Mouse (Mus musculus): Measurements from ENCODE around the gene Klhl26. TPM values are rescaled to one million over a fixed set of nuclear protein-coding genes. Genes with fewer than 3 reads are reported as not detected.

Gene Klhl26
- polyA plus RNA-seq, 1 experiment from 2014 or later: 9.3 TPM

DNA sequence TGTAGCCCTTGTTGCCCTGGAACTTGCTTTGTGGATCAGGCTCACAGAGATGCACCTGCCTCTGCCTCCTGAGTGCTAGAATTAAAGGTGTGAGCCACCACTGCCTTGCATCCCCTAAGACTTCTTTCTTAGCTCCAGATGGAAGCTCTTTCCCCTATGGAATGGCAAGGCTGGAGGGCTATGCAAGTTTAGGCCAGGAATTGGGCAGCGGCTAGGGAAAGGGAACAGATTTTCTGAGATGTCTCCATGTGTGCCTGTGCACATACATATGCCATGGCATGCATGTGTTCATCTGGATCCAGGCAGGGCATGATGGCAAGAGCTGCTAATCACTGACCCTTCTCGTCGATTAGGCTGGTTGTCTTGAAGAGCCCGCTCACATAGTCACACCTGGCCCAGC, 11.1 kb downstream of the Klhl26 start:
- Histone ChIP-seq H3K9me3 (ENCODE audit: control insufficient read depth) (no peaks in the 10 kb centered on the region), H3K36me3 (ENCODE audit: control insufficient read depth, insufficient read depth) (peaks cover 7% of the 10 kb centered on the region; the same call in 1 of the 2 replicates), H3K4me3 (ENCODE audit: low read depth, low read length) (no peak overlapping the region), H3K27me3 (replicated peaks; ENCODE audit: control insufficient read depth, insufficient read depth, low read length) (no peaks in the 10 kb centered on the region), H3K27ac (ENCODE audit: low read depth, low read length) (no peak overlapping the region), H3K4me2 (replicated peaks; ENCODE audit: low read depth) (no peak overlapping the region), H3K9ac (ENCODE audit: low read depth, low read length) (no peak overlapping the region), H3K4me1 (replicated peaks; ENCODE audit: control insufficient read depth, insufficient read depth, low read length) (peaks cover 5% of the 10 kb centered on the region)
- WGBS: over 99% methylated on average over 4 of the region's 4 CpGs
- no peak for ATAC-seq
- TF ChIP-seq CTCF (IDR thresholded peaks at IDR 0.05; ENCODE audit: low read depth): no peak

DNA sequence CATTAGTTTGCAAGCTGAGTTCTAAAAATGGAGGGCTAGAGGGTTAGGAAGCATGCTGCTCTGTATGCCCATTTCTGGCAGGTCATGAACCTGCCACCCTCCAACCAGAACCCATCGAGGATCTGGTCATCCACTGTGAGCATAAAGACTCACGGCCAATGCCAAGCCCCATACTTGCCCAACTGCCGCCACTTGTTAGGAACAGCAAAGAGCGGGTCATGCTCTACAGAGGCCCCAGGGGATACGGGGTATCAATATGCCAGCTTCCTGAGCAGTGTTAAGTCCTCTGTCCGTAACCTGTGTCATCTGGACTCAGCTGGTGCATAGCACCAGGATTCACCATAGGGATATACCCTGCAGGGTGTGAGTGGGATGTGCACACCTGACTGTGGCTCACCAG, 12.6 kb downstream of the Klhl26 start:
- WGBS: 91% methylated on average over 6 of the region's 6 CpGs
- H3K4me2 ChIP-seq (replicated peaks; ENCODE audit: low read depth): no peak overlapping the region
- H3K4me1 ChIP-seq (replicated peaks; ENCODE audit: control insufficient read depth, insufficient read depth, low read length): no peaks in the 10 kb centered on the region
- H3K9ac ChIP-seq (ENCODE audit: low read depth, low read length): no peak overlapping the region
- no peak for ATAC-seq
- H3K27ac ChIP-seq (ENCODE audit: low read depth, low read length): no peak overlapping the region
- H3K27me3 ChIP-seq (replicated peaks; ENCODE audit: control insufficient read depth, insufficient read depth, low read length): no peaks in the 10 kb centered on the region
- no peak for TF ChIP-seq CTCF (IDR thresholded peaks at IDR 0.05; ENCODE audit: low read depth)
- no peaks in the 10 kb centered on the region for H3K9me3 ChIP-seq (ENCODE audit: control insufficient read depth)
- H3K4me3 ChIP-seq (ENCODE audit: low read depth, low read length): no peak overlapping the region
- H3K36me3 ChIP-seq (ENCODE audit: control insufficient read depth, insufficient read depth): peaks cover 7% of the 10 kb centered on the region; the same call in 1 of the 2 replicates

DNA sequence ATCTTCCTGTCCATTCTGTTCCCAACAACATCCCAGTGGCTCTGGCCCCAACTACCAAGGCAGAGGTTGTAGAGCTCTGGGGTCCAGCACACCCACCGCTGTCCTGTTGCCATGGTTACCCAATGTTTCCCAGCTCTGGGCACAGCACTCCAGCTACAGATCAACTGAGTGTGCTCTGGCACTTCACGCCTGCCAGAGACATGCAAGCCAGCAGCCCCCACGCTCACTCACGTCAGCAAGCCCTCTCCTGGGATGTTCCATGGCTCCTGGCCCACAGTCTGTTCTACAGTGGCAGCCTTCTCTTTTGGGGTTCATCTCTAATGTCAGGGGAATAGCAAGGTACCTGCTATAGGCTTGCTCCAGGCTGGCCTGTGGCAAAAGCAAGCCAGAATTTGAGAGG, 13.5 kb downstream of the Klhl26 start:
- H3K27me3 ChIP-seq (replicated peaks; ENCODE audit: control insufficient read depth, insufficient read depth, low read length): no peaks in the 10 kb centered on the region
- H3K4me1 ChIP-seq (replicated peaks; ENCODE audit: control insufficient read depth, insufficient read depth, low read length): no peaks in the 10 kb centered on the region
- no peak overlapping the region for H3K4me2 ChIP-seq (replicated peaks; ENCODE audit: low read depth)
- H3K4me3 ChIP-seq (ENCODE audit: low read depth, low read length): no peak overlapping the region
- no peaks in the 10 kb centered on the region for H3K9me3 ChIP-seq (ENCODE audit: control insufficient read depth)
- TF ChIP-seq CTCF (IDR thresholded peaks at IDR 0.05; ENCODE audit: low read depth): no peak
- no peak for ATAC-seq
- WGBS: 86% methylated on average over 4 of the region's 4 CpGs
- H3K36me3 ChIP-seq (ENCODE audit: control insufficient read depth, insufficient read depth): peaks cover 7% of the 10 kb centered on the region; the same call in 1 of the 2 replicates
- no peak overlapping the region for H3K27ac ChIP-seq (ENCODE audit: low read depth, low read length)
- H3K9ac ChIP-seq (ENCODE audit: low read depth, low read length): no peak overlapping the region

DNA sequence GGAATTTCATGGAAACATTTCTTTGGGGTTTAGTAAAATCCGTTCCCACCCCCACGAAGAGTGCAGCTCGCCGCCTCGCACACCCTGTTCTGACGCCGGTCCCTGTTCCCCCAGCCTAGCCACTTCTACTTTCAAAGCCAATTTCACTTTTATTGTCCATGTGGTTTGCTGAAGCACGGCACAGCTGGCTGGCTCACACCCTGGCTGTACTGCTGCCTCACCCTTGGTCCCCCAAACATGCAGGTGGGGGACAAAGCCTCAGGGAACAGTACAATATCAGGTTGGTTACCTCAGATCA, 14.3 kb downstream of the Klhl26 start:
- no peak overlapping the region for H3K4me3 ChIP-seq (ENCODE audit: low read depth, low read length)
- H3K9ac ChIP-seq (ENCODE audit: low read depth, low read length): no peak overlapping the region
- H3K4me1 ChIP-seq (replicated peaks; ENCODE audit: control insufficient read depth, insufficient read depth, low read length): no peaks in the 10 kb centered on the region
- WGBS: 78% methylated on average over 8 of the region's 8 CpGs
- no peaks in the 10 kb centered on the region for H3K27me3 ChIP-seq (replicated peaks; ENCODE audit: control insufficient read depth, insufficient read depth, low read length)
- H3K4me2 ChIP-seq (replicated peaks; ENCODE audit: low read depth): no peak overlapping the region
- ATAC-seq: no peak
- peaks cover 7% of the 10 kb centered on the region; the same call in 1 of the 2 replicates for H3K36me3 ChIP-seq (ENCODE audit: control insufficient read depth, insufficient read depth)
- H3K27ac ChIP-seq (ENCODE audit: low read depth, low read length): no peak overlapping the region
- TF ChIP-seq CTCF (IDR thresholded peaks at IDR 0.05; ENCODE audit: low read depth): no peak
- no peaks in the 10 kb centered on the region for H3K9me3 ChIP-seq (ENCODE audit: control insufficient read depth)

DNA sequence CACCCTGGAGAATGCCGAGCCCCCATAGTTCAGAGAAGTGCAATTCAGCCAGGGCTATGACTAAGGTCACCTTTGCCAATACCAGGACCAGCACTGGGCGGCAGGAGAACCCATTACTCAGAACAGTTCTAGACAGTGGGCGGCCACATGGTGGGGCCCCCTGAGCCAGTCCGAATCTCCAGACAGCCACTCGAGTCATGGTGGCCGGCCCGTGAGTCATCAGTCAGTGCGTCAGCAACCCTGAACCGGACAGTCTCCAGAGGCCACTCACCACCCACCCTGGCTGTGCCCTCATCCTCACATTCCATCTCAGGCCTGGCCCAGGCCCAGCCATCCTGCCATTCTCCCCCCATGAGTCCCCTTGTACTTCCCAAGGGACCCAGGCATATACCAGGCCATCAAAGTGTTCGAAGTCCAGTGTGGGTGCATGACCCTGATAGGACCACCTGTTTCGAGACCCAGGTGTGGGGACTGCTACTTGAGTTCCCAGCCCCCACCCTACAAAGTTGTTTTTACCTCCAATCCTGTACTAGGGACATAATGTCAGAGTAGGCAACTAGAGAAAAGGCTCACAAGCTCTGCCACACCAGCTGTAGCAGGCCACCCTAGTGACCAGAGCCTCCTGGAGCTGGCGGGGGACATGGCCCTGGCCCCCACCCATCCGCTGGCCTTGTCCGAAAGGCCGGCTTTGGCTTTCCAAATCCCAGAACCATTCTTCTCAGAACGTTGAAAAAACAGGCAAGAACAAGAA, 14.8 kb downstream of the Klhl26 start:
- H3K9me3 ChIP-seq (ENCODE audit: control insufficient read depth): no peaks in the 10 kb centered on the region
- ATAC-seq: no peak
- 85% methylated on average over 16 of the region's 16 CpGs for WGBS
- no peaks in the 10 kb centered on the region for H3K27me3 ChIP-seq (replicated peaks; ENCODE audit: control insufficient read depth, insufficient read depth, low read length)
- H3K27ac ChIP-seq (ENCODE audit: low read depth, low read length): no peak overlapping the region
- no peak overlapping the region for H3K9ac ChIP-seq (ENCODE audit: low read depth, low read length)
- TF ChIP-seq CTCF (IDR thresholded peaks at IDR 0.05; ENCODE audit: low read depth): no peak
- no peak overlapping the region for H3K4me2 ChIP-seq (replicated peaks; ENCODE audit: low read depth)
- H3K4me1 ChIP-seq (replicated peaks; ENCODE audit: control insufficient read depth, insufficient read depth, low read length): no peaks in the 10 kb centered on the region
- no peak overlapping the region for H3K4me3 ChIP-seq (ENCODE audit: low read depth, low read length)
- H3K36me3 ChIP-seq (ENCODE audit: control insufficient read depth, insufficient read depth): peaks cover 7% of the 10 kb centered on the region; the same call in 1 of the 2 replicates

DNA sequence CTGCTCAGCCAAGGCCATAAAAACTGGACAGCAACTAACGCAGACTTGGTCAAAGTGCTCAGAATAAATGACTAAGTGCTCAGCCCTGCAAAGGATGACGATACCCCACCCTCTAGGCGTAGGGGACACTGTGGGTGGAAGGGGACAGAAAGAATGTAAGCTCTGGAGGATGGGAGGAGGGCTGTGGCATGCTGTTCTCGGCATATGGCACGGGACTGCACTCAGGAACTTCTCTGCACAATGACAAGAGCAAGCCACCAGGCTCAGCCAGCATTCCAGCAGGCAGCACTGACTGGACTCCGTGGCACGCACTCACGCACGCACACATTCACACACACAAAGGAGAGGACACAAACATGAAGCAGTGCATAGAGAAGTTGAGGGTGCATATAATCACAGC, 16.2 kb downstream of the Klhl26 start:
- Histone ChIP-seq H3K36me3 (ENCODE audit: control insufficient read depth, insufficient read depth) (no peaks in the 10 kb centered on the region), H3K27me3 (replicated peaks; ENCODE audit: control insufficient read depth, insufficient read depth, low read length) (no peaks in the 10 kb centered on the region), H3K9ac (ENCODE audit: low read depth, low read length) (no peak overlapping the region), H3K4me2 (replicated peaks; ENCODE audit: low read depth) (no peak overlapping the region), H3K9me3 (ENCODE audit: control insufficient read depth) (no peaks in the 10 kb centered on the region), H3K4me3 (ENCODE audit: low read depth, low read length) (no peak overlapping the region), H3K4me1 (replicated peaks; ENCODE audit: control insufficient read depth, insufficient read depth, low read length) (no peaks in the 10 kb centered on the region), H3K27ac (ENCODE audit: low read depth, low read length) (no peak overlapping the region)
- no peak for ATAC-seq
- 71% methylated on average over 9 of the region's 9 CpGs for WGBS
- TF ChIP-seq CTCF (IDR thresholded peaks at IDR 0.05; ENCODE audit: low read depth): no peak
